Mouse (Mus musculus) heart, embryonic 14.5 days (tissue): ENCODE measurements around the gene Car8. TPM values are rescaled to one million over a fixed set of nuclear protein-coding genes. Genes with fewer than 3 reads are reported as not detected.
A peak's percentile ranks its signal among the peaks of the same experiment; 100 is the strongest.

Source experiments
- ATAC-seq: fragments of 200-750 bp; cut with Nextera tagmentation; 2 replicates; pipeline ENCODE4 v1.8.0; 2017; ENCODE audit warnings: low read depth, moderate TSS enrichment; ENCODE audit not compliant: insufficient number of reproducible peaks, insufficient read depth, low FRiP score
- H3K27ac ChIP-seq, 2 experiments: fragments of 200-500 bp in 1 of 2; fragments of 300-500 bp in 1 of 2; sonication (generic) in 1 of 2; replicated peaks in 1 of 2; 2 replicates each; pipeline ENCODE4 v1.5.1; 2012 to 2014; ENCODE audit warnings: low read depth in 2 of 2, low read length in 2 of 2, control low read depth in 1 of 2, mild to moderate bottlenecking in 1 of 2, mixed read lengths in 1 of 2; ENCODE audit not compliant: control insufficient read depth in 1 of 2, insufficient read depth in 1 of 2
- H3K27me3 ChIP-seq: fragments of 300-500 bp; sonication (generic); 2 replicates; pipeline ENCODE4 v1.6.1; 2014; ENCODE audit warnings: mild to moderate bottlenecking, low read length, control low read depth; ENCODE audit not compliant: control insufficient read depth, insufficient read depth
- H3K36me3 ChIP-seq: fragments of 300-500 bp; sonication (generic); 2 replicates; pipeline ENCODE4 v1.6.1; 2014; ENCODE audit warnings: mild to moderate bottlenecking, control low read depth, low read length, mixed read lengths; ENCODE audit not compliant: control insufficient read depth, insufficient read depth
- H3K4me1 ChIP-seq, 2 experiments: fragments of 200-500 bp in 1 of 2; fragments of 300-500 bp in 1 of 2; sonication (generic) in 1 of 2; 2 replicates each; pipeline ENCODE4 v1.6.1; 2012 to 2014; ENCODE audit warnings: low read length in 2 of 2, control low read depth in 1 of 2, mixed read lengths in 1 of 2; ENCODE audit not compliant: control insufficient read depth in 2 of 2, insufficient read depth in 2 of 2
- H3K4me2 ChIP-seq: fragments of 300-500 bp; sonication (generic); 2 replicates; pipeline ENCODE4 v1.6.1; 2014; ENCODE audit warnings: mild to moderate bottlenecking, low read length
- H3K4me3 ChIP-seq, 2 experiments: fragments of 200-500 bp in 1 of 2; fragments of 300-500 bp in 1 of 2; sonication (generic) in 1 of 2; 2 replicates each; pipeline ENCODE4 v1.5.1; 2012 to 2014; ENCODE audit warnings: low read length in 2 of 2, mild to moderate bottlenecking in 2 of 2, control low read depth in 1 of 2, low read depth in 1 of 2, moderate library complexity in 1 of 2; ENCODE audit not compliant: control insufficient read depth in 1 of 2, insufficient read depth in 1 of 2
- H3K9ac ChIP-seq: fragments of 300-500 bp; sonication (generic); 2 replicates; pipeline ENCODE4 v1.6.1; 2014; ENCODE audit warnings: mild to moderate bottlenecking, low read length
- H3K9me3 ChIP-seq: fragments of 300-500 bp; sonication (generic); 2 replicates; pipeline ENCODE4 v1.6.1; 2016; ENCODE audit warnings: low read length, control low read depth; ENCODE audit not compliant: control insufficient read depth
- WGBS: fragments of 180-500 bp; shearing (Covaris S2); extraction: QIAGEN DNeasy Blood & Tissue Kit; methylation state at CpG from one replicate; pipeline ENCODE4 v1.1.7; 2014; 5-methylcytosine and 5-hydroxymethylcytosine counted together
- polyA plus RNA-seq: library from polyadenylated mRNA; unstranded; fragments of >200 nt; fragmentation: Nextera tagmentation; extraction: Ambion mirVana; gene quantifications from 2 replicates; pipeline ENCODE4 v1.2.1, GENCODE M21; 2014

The Car8 gene
- polyA plus RNA-seq, 1 experiment from 2014 or later = 11.2 TPM

DNA sequence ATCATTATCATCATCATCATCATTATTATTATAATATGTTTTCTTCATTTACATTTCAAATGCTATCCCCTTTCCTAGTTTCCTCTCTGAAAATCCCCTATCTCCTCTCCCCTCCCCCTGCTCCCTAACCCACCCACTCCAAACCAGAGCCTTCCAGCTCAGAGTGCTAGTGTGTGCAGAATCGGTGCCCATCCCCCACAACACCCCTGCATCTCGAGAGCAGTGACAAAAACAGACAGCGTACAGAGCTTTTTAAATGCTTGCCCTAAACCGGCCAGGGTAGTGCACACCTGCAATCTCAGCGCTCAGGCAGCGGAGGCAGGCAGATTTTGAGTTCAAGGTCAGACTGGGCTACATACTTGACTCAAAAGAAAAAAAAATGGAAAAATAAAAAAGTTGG is 22.3 kb downstream of the Car8 start:
- H3K4me3 ChIP-seq = no peak overlapping the region
- no peaks in the 10 kb centered on the region for H3K9me3 ChIP-seq
- no peak overlapping the region for H3K4me2 ChIP-seq
- 19% methylated on average over 6 of the region's 6 CpGs for WGBS
- H3K4me1 ChIP-seq = peaks cover 11 to 23% of the 10 kb centered on the region in 2 experiments
- no peak overlapping the region for H3K9ac ChIP-seq
- H3K36me3 ChIP-seq = no peaks in the 10 kb centered on the region
- ATAC-seq = no peak
- H3K27me3 ChIP-seq = no peaks in the 10 kb centered on the region
- no peak overlapping the region for H3K27ac ChIP-seq

DNA sequence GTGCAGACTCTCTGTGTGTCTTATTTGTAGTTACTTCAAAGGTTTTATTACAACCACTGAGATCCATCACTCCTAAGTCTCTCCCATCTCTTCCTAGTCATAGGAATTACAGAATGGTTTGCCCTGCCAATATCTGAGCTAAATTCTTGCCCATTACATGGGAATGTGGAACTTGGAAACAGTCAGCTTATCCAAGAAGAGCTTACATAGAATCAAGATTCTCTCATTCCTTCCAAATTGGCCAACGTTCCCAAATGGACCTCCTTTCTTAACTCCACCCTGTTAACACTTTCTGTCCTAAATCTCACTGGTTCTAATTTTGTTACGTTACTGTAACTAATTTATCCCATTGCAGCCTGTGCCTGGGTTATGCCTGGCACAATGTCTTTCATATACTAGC is 25.2 kb downstream of the Car8 start:
- Histone ChIP-seq H3K9ac (no peak overlapping the region), H3K4me3 (no peak overlapping the region), H3K27me3 (no peaks in the 10 kb centered on the region), H3K27ac (no peak overlapping the region), H3K9me3 (no peaks in the 10 kb centered on the region), H3K36me3 (no peaks in the 10 kb centered on the region), H3K4me1 (peaks cover 8 to 23% of the 10 kb centered on the region in 2 experiments), H3K4me2 (no peak overlapping the region)
- ATAC-seq = no peak
- 60% methylated on average over 2 of the region's 2 CpGs for WGBS

GRCm38 (mm10) chr4:8212873-8213569 is 25.8 kb downstream of the Car8 start:
- H3K9me3 ChIP-seq = no peaks in the 10 kb centered on the region
- H3K9ac ChIP-seq = no peak overlapping the region
- H3K36me3 ChIP-seq = no peaks in the 10 kb centered on the region
- no peak overlapping the region for H3K4me2 ChIP-seq
- no peak overlapping the region for H3K27ac ChIP-seq
- peaks cover 8 to 21% of the 10 kb centered on the region in 2 experiments for H3K4me1 ChIP-seq
- 59% methylated on average over 8 of the region's 8 CpGs for WGBS
- H3K4me3 ChIP-seq = no peak overlapping the region
- H3K27me3 ChIP-seq = no peaks in the 10 kb centered on the region
- ATAC-seq = no peak

DNA sequence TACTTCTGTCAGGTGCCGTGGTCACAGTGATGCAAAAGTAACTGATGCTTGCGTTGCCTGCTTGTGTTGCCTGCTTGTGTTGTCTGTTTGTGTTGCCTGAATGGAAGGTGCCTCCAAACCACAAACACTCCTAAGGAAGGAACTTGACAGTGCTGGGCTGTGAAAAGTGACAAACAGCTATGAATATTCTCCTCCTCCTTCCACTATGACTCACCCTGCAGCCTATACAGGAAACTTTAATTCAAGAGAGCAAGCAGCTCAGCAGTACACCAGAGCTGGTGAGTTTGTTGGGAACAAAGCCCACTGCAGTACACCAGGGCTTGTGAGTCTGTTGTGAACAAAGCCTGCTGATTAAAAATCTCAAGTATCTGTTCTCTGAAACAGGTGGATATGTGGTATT is 28.4 kb downstream of the Car8 start:
- Histone ChIP-seq H3K36me3 (no peaks in the 10 kb centered on the region), H3K4me1 (peaks cover 0 to 17% of the 10 kb centered on the region in 2 experiments; a peak in 2 of 4 replicates), H3K9me3 (no peaks in the 10 kb centered on the region), H3K4me3 (no peak overlapping the region), H3K27me3 (no peaks in the 10 kb centered on the region), H3K4me2 (no peak overlapping the region), H3K9ac (no peak overlapping the region), H3K27ac (no peak overlapping the region)
- WGBS = 96% methylated on average over 2 of the region's 2 CpGs
- no peak for ATAC-seq

DNA sequence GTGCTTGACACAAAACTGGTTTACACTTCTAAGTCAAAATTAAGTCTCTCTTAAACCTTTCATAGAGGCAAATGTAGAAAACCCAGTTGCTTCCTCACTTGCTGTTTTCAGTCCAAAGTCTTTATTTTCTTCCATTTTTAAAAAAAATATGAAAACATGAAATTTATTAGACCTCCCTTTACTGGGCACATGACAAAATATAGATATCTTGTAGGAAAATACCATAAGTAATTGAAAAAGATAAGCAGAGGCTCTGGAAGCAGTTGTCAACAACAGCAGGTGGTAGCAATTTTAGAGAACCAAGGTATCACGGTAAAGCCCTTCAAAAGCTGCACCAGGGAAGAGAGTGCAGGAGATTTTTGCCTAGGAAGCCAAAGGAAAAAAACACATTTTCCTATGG is 30.9 kb downstream of the Car8 start:
- H3K27me3 ChIP-seq = no peaks in the 10 kb centered on the region
- no peak overlapping the region for H3K27ac ChIP-seq
- no peaks in the 10 kb centered on the region for H3K36me3 ChIP-seq
- H3K4me3 ChIP-seq = no peak overlapping the region
- H3K4me2 ChIP-seq = no peak overlapping the region
- ATAC-seq = no peak
- H3K9me3 ChIP-seq = no peaks in the 10 kb centered on the region
- peaks cover 0 to 26% of the 10 kb centered on the region in 2 experiments; a peak in 2 of 4 replicates for H3K4me1 ChIP-seq
- H3K9ac ChIP-seq = no peak overlapping the region
- WGBS = 36% methylated on average over 1 of the region's 1 CpGs

DNA sequence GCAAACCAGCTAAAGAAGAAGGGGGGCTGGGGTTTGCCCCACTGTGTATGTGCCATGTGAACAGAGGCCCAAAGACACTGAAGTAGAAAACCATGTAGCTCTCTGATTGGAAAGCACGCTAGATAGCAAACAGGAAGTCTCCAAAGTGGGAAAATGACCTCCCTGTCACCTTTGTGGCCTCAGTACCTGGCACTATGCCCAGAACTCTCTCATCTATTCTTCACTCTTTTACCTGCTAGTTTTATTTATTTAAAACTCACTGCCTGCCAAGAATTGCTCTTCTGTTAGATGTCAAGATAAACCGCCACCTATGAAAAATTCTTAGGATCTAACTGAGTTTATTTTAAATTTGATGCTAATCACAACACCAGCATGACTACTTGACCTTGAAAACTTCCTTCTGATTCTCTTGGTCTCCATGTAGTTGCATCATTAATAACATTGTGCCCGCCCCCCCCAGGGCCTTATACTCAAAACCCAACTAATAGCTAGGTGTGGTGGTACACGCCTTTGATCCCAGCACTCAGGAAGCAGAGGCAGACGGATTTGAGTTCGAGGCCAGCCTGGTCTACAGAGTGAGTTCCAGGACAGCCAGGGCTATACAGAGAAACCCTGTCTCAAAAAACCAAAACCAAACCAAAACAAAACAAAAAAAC is 31.8 kb downstream of the Car8 start:
- Histone ChIP-seq H3K9ac (no peak overlapping the region), H3K4me2 (no peak overlapping the region), H3K27ac (peak overlapping the region in 1 of 2 experiments; percentile 12; a peak in 1 of 4 replicates), H3K4me1 (peaks cover 0 to 26% of the 10 kb centered on the region in 2 experiments; a peak in 2 of 4 replicates), H3K36me3 (no peaks in the 10 kb centered on the region), H3K27me3 (no peaks in the 10 kb centered on the region), H3K4me3 (no peak overlapping the region), H3K9me3 (no peaks in the 10 kb centered on the region)
- ATAC-seq = peak; percentile 81
- WGBS = 69% methylated on average over 6 of the region's 6 CpGs

DNA sequence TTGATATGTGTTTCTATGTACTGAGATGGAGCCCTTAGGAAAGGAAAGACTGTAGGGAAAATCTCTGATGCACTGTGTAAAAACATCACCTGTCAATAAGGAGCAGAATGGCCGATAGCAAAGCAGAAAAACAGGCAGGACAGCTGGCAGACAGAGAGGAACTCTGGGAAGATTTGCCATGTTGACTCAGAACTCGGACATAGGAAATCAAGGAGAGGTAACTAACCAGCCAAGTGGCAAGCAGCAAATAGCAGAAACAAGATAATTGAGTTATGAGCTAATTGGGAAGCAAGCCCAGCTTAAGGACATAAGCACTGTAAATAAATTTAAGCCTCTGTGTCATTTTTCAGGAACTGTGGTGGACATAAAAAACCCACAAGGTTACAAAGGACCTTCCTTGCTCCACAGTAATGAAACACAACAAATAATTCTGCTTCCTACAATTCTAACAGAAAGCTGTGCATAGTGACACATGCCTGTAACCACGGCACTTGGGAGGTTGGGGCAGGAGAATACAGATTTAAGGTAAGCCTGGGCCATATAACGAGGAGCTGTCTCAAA is 33.7 kb downstream of the Car8 start:
- no peak for ATAC-seq
- Histone ChIP-seq H3K9me3 (no peaks in the 10 kb centered on the region), H3K36me3 (no peaks in the 10 kb centered on the region), H3K27me3 (no peaks in the 10 kb centered on the region), H3K4me3 (no peak overlapping the region), H3K9ac (no peak overlapping the region), H3K4me1 (peaks cover 0 to 26% of the 10 kb centered on the region in 2 experiments; a peak in 2 of 4 replicates), H3K4me2 (no peak overlapping the region), H3K27ac (0 out of 4 replicates have a peak overlapping the region, but pooled peaks of 1 of the 2 experiments have one; percentile 6)
- WGBS = 70% methylated on average over 4 of the region's 4 CpGs
